Mouse (Mus musculus): ENCODE data around the gene Eln.

Eln gene

GRCm38 (mm10) chr5:134742221-134742795 is 4.8 kb downstream of the Eln start:
- no peak for DNase-seq

- DNase-seq = no peak
Observed at GRCm38 (mm10) chr5:134740501-134741341, 6.4 kb downstream of the Eln start.

GRCm38 (mm10) chr5:134739951-134740350 is 7.2 kb downstream of the Eln start:
- no peak for DNase-seq

- DNase-seq = no peak
Observed at GRCm38 (mm10) chr5:134734920-134735319, 12.2 kb downstream of the Eln start.

GRCm38 (mm10) chr5:134734072-134734471 is 13.1 kb downstream of the Eln start:
- no peak for DNase-seq

GRCm38 (mm10) chr5:134733241-134733640 is 13.9 kb downstream of the Eln start:
- no peak for DNase-seq

GRCm38 (mm10) chr5:134729124-134729523 is 18.0 kb downstream of the Eln start:
- no peak for DNase-seq

- no peak for DNase-seq
Observed at GRCm38 (mm10) chr5:134728535-134728934, 18.6 kb downstream of the Eln start.

GRCm38 (mm10) chr5:134727001-134727639 is 20.0 kb downstream of the Eln start:
- no peak for DNase-seq

GRCm38 (mm10) chr5:134725299-134725698 is 21.8 kb downstream of the Eln start:
- no peak for DNase-seq

- no peak for DNase-seq
Observed at GRCm38 (mm10) chr5:134720058-134720457, 27.1 kb downstream of the Eln start.

GRCm38 (mm10) chr5:134711076-134711475 is 36.0 kb downstream of the Eln start:
- no peak for DNase-seq

- no peak for DNase-seq
Observed at GRCm38 (mm10) chr5:134709275-134709674, 37.8 kb downstream of the Eln start.

GRCm38 (mm10) chr5:134704157-134704556 is 43.0 kb downstream of the Eln start:
- DNase-seq = peak; percentile 46

GRCm38 (mm10) chr5:134695539-134695938 is 51.6 kb downstream of the Eln start:
- DNase-seq = no peak

GRCm38 (mm10) chr5:134695082-134695481 is 52.0 kb downstream of the Eln start:
- no peak for DNase-seq

GRCm38 (mm10) chr5:134692704-134693103 is 54.4 kb downstream of the Eln start:
- DNase-seq = no peak

- DNase-seq = peak; percentile 98
Observed at GRCm38 (mm10) chr5:134688718-134689284, 58.3 kb downstream of the Eln start.

GRCm38 (mm10) chr5:134688086-134688717 is 58.9 kb downstream of the Eln start, which contains the start of gene Limk1:
Gene Limk1 (minus strand): TSS chr5:134688598.
- DNase-seq = no peak

GRCm38 (mm10) chr5:134687187-134687586 is 59.9 kb downstream of the Eln start:
- DNase-seq = no peak

GRCm38 (mm10) chr5:134686541-134686940 is 60.6 kb downstream of the Eln start:
- DNase-seq = no peak

GRCm38 (mm10) chr5:134684398-134684797 is 62.7 kb downstream of the Eln start:
- DNase-seq = no peak

- DNase-seq = no peak
Observed at GRCm38 (mm10) chr5:134683813-134684212, 63.3 kb downstream of the Eln start.

All from right cerebral cortex, postnatal 25 days (tissue).